Mouse (Mus musculus) intestine, embryonic 14.5 days (tissue): ENCODE data around the gene Tlr5. TPM values are rescaled to one million over a fixed set of nuclear protein-coding genes. Genes with fewer than 3 reads are reported as not detected.

Experiments
- ATAC-seq: fragments of 200-750 bp; cut with Nextera tagmentation; replicated peaks from 2 replicates; pipeline ENCODE4 v1.8.0; 2017; ENCODE audit warnings: low read depth, moderate number of reproducible peaks, moderate TSS enrichment, moderate library complexity; ENCODE audit not compliant: low FRiP score, low TSS enrichment
- DNase-seq: peaks from one replicate; pipeline ENCODE4 v3.0.0-alpha.2; 2018; ENCODE audit warnings: low spot score
- H3K27ac ChIP-seq: fragments of 300-500 bp; sonication (generic); 2 replicates; pipeline ENCODE4 v1.5.1; 2014; ENCODE audit warnings: low read depth, mild to moderate bottlenecking, control low read depth
- H3K27me3 ChIP-seq: fragments of 300-500 bp; sonication (generic); replicated peaks from 2 replicates; pipeline ENCODE4 v1.6.1; 2014; ENCODE audit warnings: low read length, control low read depth; ENCODE audit not compliant: control insufficient read depth, insufficient read depth
- H3K36me3 ChIP-seq: fragments of 300-500 bp; sonication (generic); 2 replicates; pipeline ENCODE4 v1.6.1; 2014; ENCODE audit warnings: low read length, control low read depth; ENCODE audit not compliant: control insufficient read depth, insufficient read depth
- H3K4me1 ChIP-seq: fragments of 300-500 bp; sonication (generic); replicated peaks from 2 replicates; pipeline ENCODE4 v1.6.1; 2014; ENCODE audit warnings: low read length, control low read depth, mixed read lengths; ENCODE audit not compliant: control insufficient read depth, insufficient read depth
- H3K4me2 ChIP-seq: fragments of 300-500 bp; sonication (generic); 2 replicates; pipeline ENCODE4 v1.6.1; 2014; ENCODE audit warnings: low read length
- H3K4me3 ChIP-seq: fragments of 300-500 bp; sonication (generic); 2 replicates; pipeline ENCODE4 v1.5.1; 2014; ENCODE audit warnings: low read depth, low read length, control low read depth, mixed read lengths
- H3K9ac ChIP-seq: fragments of 300-500 bp; sonication (generic); 2 replicates; pipeline ENCODE4 v1.6.1; 2014; ENCODE audit warnings: mild to moderate bottlenecking, low read length
- H3K9me3 ChIP-seq: fragments of 300-500 bp; sonication (generic); 2 replicates; pipeline ENCODE4 v1.6.1; 2016; ENCODE audit warnings: low read length, control low read depth; ENCODE audit not compliant: control insufficient read depth
- WGBS: fragments of 180-500 bp; shearing (Covaris S2); extraction: QIAGEN DNeasy Blood & Tissue Kit; methylation state at CpG from one replicate; pipeline ENCODE4 v1.1.7; 2014; 5-methylcytosine and 5-hydroxymethylcytosine counted together
- polyA plus RNA-seq: library from polyadenylated mRNA; unstranded; fragments of >200 nt; fragmentation: Nextera tagmentation; extraction: Ambion mirVana; gene quantifications from 2 replicates; pipeline ENCODE4 v1.2.1, GENCODE M21; 2014

Tlr5 gene
- 5.7 and 6.8 TPM in 2 replicates for polyA plus RNA-seq

DNA sequence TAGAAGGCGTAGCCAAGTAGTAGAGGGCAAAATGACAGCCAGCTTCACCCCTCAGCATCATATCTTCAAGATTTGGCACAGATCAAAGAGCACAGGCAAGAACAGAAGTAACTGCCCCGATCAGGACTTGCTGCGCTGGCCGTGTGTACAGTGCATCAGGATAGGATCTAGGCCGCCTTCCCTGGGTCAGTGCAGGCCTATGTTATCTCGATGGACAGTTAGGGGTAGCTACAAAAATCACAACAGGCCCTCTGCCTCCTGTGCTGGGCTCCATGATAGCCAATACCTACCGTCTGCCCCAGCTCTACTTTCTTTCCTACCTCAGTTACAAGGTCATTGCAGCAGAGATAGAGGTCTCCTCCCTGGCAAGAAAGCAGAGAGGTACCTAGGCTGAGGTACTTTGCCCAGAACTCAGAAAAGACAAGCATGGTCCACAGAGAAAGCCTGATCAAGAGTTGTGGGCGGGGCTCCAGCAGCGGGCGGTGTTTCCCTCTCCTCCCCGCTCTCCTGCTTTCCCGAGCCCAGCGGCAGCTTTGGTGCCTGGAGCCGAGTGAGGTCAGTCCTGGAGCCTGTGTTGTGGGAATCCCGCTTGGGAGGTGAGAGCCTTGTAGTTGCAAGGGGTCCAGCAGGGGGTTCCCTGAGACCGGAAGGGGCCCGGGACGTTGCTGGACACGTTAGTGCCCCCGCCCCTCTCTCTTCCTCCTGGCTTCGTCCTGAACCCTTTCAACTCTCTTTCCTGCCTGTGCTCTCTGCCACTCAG lies at the start of gene Tlr5:
Gene Tlr5 (plus strand): TSS at position 502 of the 760 bp plus-strand sequence.
- Histone ChIP-seq H3K4me3 (peak within 1 kb of the TSS; percentile 47), H3K36me3 (no peaks in the 10 kb centered on the region), H3K27ac (peak within 1 kb of the TSS; percentile 45), H3K9me3 (no peaks in the 10 kb centered on the region), H3K27me3 (no peaks in the 10 kb centered on the region), H3K9ac (peak within 1 kb of the TSS; percentile 51), H3K4me1 (peaks cover 18% of the 10 kb centered on the region), H3K4me2 (peak within 1 kb of the TSS; percentile 66)
- ATAC-seq (peak; percentile 35; the same call in 1 of the 2 replicates), DNase-seq (no peak)
- 13% methylated on average over 21 of the region's 21 CpGs for WGBS

- H3K4me1 ChIP-seq, result peaks cover 18% of the 10 kb centered on the region; the same call in 1 of the 2 replicates
- H3K27me3 ChIP-seq, result no peaks in the 10 kb centered on the region
- H3K4me2 ChIP-seq, result no peak overlapping the region
- WGBS, result 48% methylated on average over 3 of the region's 3 CpGs
- H3K4me3 ChIP-seq, result no peak overlapping the region
- no peaks in the 10 kb centered on the region for H3K9me3 ChIP-seq
- no peak for ATAC-seq
- no peaks in the 10 kb centered on the region for H3K36me3 ChIP-seq
- no peak overlapping the region for H3K9ac ChIP-seq
- peak overlapping the region; percentile 72; the same call in 1 of the 2 replicates for H3K27ac ChIP-seq
- no peak for DNase-seq
Measured at GRCm38 (mm10) chr1:182905669-182906068, 48.9 kb upstream of the Tlr5 start.

DNA sequence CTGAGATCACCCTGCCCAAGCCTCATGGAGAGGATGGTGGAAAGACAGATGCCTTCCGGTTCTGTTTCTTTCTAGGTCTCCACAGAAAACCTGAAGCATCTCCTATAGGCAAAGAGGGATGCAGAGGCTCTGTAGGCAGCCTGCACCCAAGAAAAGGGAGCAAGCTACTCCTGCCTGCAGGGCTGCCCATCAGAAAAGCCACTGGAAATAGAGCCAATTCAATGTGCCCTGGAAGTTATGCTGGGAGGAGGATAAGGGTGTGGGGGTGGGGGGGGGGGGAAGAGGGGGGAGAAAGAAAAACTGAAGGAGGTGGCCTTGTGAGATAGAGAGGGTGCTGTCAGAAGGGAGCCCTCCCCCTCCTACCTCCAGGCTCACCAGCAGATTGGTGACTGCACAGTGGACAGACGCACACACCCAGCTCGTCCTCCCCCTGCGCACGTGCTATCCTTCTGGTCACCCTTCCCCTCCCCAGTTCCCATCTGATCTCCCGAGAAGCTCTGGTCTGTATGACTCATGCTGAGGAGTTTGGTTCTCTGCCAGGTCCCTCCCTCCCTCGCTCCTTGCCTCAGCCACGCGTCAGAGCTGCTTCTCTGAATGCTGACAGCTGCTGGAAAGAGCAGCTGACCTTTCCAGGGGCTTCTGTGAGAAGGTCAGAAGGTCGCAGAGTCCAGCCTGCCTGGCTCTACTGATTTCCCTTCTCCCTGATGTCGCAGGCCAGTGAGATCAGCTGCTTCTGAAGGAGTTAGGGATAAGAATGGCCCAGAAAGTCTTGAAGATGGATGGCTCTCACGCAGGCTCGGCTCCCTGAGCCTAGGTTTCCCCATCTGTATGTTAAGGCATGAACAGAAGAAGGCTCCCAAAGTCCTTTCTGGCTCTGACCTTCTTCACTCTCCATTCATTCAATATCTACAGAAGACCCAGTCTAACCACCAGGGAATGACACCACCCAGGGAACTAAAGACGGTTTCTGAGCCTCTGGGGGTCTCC lies 46.2 kb upstream of the Tlr5 start:
- no peaks in the 10 kb centered on the region for H3K27me3 ChIP-seq
- no peak overlapping the region for H3K9ac ChIP-seq
- H3K27ac ChIP-seq, result peak overlapping the region; percentile 67
- peaks cover 18% of the 10 kb centered on the region; the same call in 1 of the 2 replicates for H3K4me1 ChIP-seq
- DNase-seq, result peak; percentile 94
- no peak overlapping the region for H3K4me3 ChIP-seq
- WGBS, result 12% methylated on average over 14 of the region's 14 CpGs
- H3K36me3 ChIP-seq, result no peaks in the 10 kb centered on the region
- peak; percentile 95 for ATAC-seq
- peak overlapping the region; percentile 14; the same call in 1 of the 2 replicates for H3K4me2 ChIP-seq
- H3K9me3 ChIP-seq, result 0 out of 2 replicates have a peak, but pooled peaks cover 3% of the 10 kb centered on the region

DNA sequence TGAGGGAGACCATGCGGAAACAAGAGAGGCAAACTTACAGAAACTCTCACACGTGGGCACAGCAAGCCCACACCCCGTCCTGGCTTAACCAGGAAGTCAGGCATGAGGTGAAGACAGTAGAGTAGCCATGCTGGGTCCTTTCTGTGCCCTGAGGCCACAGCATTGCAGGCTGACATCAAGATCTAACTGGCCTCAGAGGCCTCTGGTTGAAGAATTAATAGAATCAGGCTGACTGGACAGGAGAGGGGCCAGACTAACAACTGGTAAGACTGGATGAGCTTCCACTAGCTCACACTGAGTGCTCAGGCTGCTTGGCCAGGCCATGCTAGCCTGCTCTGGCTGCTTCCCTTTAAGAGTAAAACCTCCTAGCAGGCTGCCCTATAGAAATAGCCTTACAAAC lies 45.5 kb upstream of the Tlr5 start:
- H3K4me2 ChIP-seq, result no peak overlapping the region; the same call in 1 of the 2 replicates
- no peaks in the 10 kb centered on the region for H3K27me3 ChIP-seq
- H3K4me3 ChIP-seq, result no peak overlapping the region
- ATAC-seq, result 0 out of 2 replicates have a peak, but pooled peaks have one; percentile 5
- peaks cover 18% of the 10 kb centered on the region; the same call in 1 of the 2 replicates for H3K4me1 ChIP-seq
- H3K9me3 ChIP-seq, result 0 out of 2 replicates have a peak, but pooled peaks cover 3% of the 10 kb centered on the region
- peak overlapping the region; percentile 57; the same call in 1 of the 2 replicates for H3K27ac ChIP-seq
- no peak overlapping the region for H3K9ac ChIP-seq
- no peak for DNase-seq
- no peaks in the 10 kb centered on the region for H3K36me3 ChIP-seq
- WGBS, result 74% methylated on average over 3 of the region's 3 CpGs

DNA sequence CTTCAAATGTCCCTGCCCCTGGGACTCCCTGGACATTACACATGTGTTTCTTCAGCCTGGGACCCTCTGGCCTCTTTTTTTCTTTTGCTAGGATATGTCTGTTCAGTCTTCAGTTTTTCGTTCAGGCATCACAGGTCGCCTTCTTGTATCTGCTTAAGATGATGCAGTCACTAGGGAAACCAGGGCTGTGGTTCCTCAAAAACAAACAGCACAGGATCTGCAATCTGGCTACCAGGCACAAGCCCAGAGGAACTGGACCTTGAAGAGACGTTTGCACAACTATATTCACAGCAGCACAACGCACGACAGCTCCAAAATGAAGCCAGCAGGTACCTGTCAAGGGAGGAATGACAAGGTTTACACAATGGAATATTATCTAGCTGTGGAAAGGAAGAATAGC lies 45.0 kb upstream of the Tlr5 start:
- no peak for DNase-seq
- Histone ChIP-seq H3K4me2 (no peak overlapping the region), H3K27me3 (no peaks in the 10 kb centered on the region), H3K36me3 (no peaks in the 10 kb centered on the region), H3K9me3 (0 out of 2 replicates have a peak, but pooled peaks cover 3% of the 10 kb centered on the region), H3K4me1 (peaks cover 18% of the 10 kb centered on the region; the same call in 1 of the 2 replicates), H3K9ac (no peak overlapping the region), H3K4me3 (no peak overlapping the region), H3K27ac (no peak overlapping the region)
- no peak for ATAC-seq
- 74% methylated on average over 5 of the region's 5 CpGs for WGBS

DNA sequence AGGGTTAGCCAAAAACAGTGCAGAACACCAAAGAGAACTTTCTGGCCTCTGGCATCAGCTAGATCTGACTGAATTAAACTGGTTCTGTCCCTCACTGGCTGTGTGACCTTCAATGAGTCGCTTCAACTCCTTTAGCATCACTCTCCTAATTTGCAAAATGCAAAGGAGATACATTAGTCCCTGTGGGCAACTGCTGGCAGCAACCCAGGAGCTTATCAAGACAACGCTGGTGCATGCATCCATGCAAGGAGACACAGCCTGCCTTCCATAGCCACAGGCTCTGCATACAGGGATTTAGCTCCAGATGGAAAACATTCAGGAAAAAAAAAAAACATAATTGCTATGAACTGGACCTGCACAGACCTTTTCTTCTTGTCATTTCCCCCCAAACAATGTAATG lies 42.0 kb upstream of the Tlr5 start:
- DNase-seq (peak; percentile 16), ATAC-seq (no peak)
- Histone ChIP-seq H3K9me3 (0 out of 2 replicates have a peak, but pooled peaks cover 3% of the 10 kb centered on the region), H3K36me3 (no peaks in the 10 kb centered on the region), H3K27ac (no peak overlapping the region), H3K4me1 (peaks cover 12% of the 10 kb centered on the region; the same call in 1 of the 2 replicates), H3K4me2 (no peak overlapping the region), H3K9ac (no peak overlapping the region), H3K4me3 (no peak overlapping the region), H3K27me3 (no peaks in the 10 kb centered on the region)
- WGBS, result 69% methylated on average over 2 of the region's 2 CpGs

- Histone ChIP-seq H3K9ac (no peak overlapping the region), H3K36me3 (no peaks in the 10 kb centered on the region), H3K4me1 (no peaks in the 10 kb centered on the region), H3K27ac (peak overlapping the region; percentile 10; the same call in 1 of the 2 replicates), H3K4me2 (no peak overlapping the region), H3K9me3 (0 out of 2 replicates have a peak, but pooled peaks cover 3% of the 10 kb centered on the region), H3K27me3 (no peaks in the 10 kb centered on the region), H3K4me3 (no peak overlapping the region)
- peak; percentile 89 for ATAC-seq
- DNase-seq, result peak; percentile 51
- WGBS, result 73% methylated on average over 4 of the region's 4 CpGs
Measured at GRCm38 (mm10) chr1:182914121-182914908, 40.3 kb upstream of the Tlr5 start.
